Mouse (Mus musculus): ENCODE results near the gene Rfpl4b. TPM values are rescaled to one million over a fixed set of nuclear protein-coding genes. Genes with fewer than 3 reads are reported as not detected.
A peak's percentile ranks its signal among the peaks of the same experiment; 100 is the strongest.
"Not testable (repeated sequence)": the region's sequence is repeated elsewhere in the genome, so short reads cannot be mapped to it uniquely, and the experiment has no call there.

Rfpl4b gene
- not detected in 2 replicates for polyA plus RNA-seq (2016; fragmentation: Nextera tagmentation; extraction: Ambion mirVana)

DNA sequence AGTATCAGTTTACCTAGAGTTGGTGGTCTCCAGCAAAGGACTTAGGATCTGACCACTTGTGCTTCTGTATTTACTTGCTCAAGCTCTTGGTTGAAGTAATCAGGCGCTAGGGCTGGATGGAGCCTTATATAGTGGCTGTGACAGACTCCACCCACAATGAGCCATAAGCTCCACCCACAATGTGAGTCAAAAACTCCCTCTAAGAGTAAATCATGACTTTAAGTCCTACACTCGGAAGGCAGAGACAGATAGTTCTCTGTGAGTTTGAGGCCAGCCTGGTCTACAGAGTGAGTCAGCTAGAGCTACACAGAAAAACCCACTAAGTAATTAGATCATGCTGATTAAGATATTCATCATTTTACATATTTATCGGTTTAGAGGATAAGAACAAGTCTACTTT, at the start of gene Rfpl4b:
Gene Rfpl4b (minus strand): TSS at position 101 of the 400 bp plus-strand sequence.
- WGBS: 87% methylated on average over 3 of the region's 3 CpGs
- no peaks in the 10 kb centered on the region; the same call in 1 of the 2 replicates for H3K36me3 ChIP-seq (replicated peaks)
- H3K9me3 ChIP-seq: peaks cover 12% of the 10 kb centered on the region

DNA sequence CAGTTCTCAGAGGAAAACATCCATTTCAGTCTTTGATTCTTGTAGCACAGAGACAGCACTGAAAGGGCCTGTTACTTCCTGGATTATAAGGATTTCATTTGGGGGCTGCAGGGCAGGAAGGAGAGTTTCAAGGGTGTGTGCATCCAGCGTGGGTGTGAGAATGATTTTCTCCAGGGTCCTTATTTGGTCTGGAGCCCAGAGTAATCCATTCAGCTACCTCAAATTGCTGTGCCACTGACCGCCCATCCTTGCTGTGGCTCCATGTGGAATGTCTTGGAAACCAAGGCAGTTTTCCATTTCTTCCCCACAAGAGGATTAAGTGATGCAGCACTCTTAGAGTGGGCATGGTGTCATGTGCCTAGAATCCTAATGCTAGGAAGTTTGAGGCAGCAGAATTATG, 33.6 kb upstream of the Rfpl4b start:
- H3K9me3 ChIP-seq: no peaks in the 10 kb centered on the region
- no peak overlapping the region for H3K9ac ChIP-seq
- no peak overlapping the region for H3K4me2 ChIP-seq
- ATAC-seq (ENCODE audit: low FRiP score): no peak
- no peak overlapping the region for H3K4me3 ChIP-seq (replicated peaks)
- H3K4me1 ChIP-seq: no peaks in the 10 kb centered on the region
- 68% methylated on average over 2 of the region's 2 CpGs for WGBS
- no peaks in the 10 kb centered on the region for H3K36me3 ChIP-seq (replicated peaks)
- no peaks in the 10 kb centered on the region for H3K27me3 ChIP-seq
- no peak overlapping the region for H3K27ac ChIP-seq

More for the DNA sequence above, at the start of gene Rfpl4b:
- ATAC-seq (ENCODE audit: low FRiP score): no peak
- Histone ChIP-seq H3K4me3 (replicated peaks) (no peak within 1 kb of the TSS), H3K4me1 (no peaks in the 10 kb centered on the region), H3K27me3 (no peaks in the 10 kb centered on the region), H3K27ac (no peak within 1 kb of the TSS), H3K4me2 (no peak within 1 kb of the TSS), H3K9ac (no peak within 1 kb of the TSS)

DNA sequence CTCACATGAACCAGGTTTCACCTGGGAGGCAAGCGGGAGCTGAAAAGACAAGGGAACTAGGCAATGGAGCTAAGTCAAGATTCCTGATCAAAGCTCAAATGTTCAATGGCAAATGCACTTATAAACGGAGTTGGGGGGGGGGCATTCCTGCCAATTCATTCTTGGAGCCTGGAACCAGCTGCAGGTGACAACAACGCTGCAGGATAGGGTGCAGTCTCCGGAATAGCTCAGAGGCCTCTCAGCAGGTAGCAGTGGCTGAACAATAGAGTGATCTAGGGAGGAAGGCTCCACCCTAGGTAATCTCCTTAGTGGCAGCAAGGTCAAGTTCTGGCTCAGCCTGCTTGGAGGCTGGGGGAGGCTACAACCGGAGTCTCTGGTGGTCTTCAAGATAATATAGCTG, 28.4 kb upstream of the Rfpl4b start:
- not testable (repeated sequence) for H3K9ac ChIP-seq; H3K36me3 ChIP-seq (replicated peaks); H3K9me3 ChIP-seq; H3K27ac ChIP-seq; H3K4me1 ChIP-seq; H3K4me2 ChIP-seq; H3K27me3 ChIP-seq; ATAC-seq (ENCODE audit: low FRiP score); H3K4me3 ChIP-seq (replicated peaks)
- WGBS: 46% methylated on average over 5 of the region's 5 CpGs

DNA sequence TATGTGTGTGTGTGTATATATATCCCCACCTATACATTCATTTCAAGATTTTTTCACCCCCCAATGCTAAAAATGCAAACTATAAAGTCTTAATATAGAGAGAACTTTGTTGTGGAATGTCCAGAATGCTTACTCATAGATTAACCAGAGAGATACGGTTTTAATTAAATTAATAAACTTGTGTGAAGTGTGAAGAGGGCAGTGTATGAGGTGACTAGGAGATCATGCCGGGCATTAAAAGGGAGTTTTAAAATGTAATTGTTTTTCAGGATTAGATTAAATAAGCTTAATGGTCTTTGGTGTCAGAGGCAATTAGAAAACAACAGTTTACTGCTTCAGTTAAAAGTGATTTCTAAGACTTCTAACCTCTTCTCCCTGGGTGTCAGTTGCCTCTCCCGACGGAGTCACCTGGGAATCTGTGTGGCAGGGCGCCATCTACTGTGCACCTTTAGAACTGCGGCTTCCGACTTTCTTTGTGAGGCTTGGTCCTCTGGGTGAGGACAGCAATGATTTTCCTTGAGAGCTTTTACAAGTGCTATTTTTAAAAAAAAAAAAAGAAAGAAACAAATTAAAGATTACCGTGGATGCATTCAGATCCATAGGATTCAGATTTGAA, 27.4 kb upstream of the Rfpl4b start:
- no peak overlapping the region for H3K4me2 ChIP-seq

DNA sequence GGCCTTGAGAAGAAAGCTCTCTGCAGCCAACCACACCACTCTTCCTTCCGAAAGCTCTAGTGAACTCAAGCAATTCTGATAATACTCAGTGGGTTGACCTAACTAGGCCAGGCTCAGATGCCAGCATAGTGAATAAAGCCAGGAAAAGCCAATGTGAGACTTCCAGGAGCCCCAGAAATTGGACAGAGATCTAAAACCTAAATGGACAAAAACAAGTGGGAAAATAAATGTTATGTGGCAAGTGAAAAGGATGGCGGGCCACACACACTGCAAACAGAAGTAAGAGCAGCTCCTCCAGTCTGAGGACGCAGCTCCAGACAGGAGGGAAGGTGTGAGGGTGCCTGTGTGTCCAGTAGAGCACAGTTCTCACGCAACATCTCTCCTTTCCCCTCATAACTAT, 26.7 kb upstream of the Rfpl4b start:
- H3K9ac ChIP-seq: no peak overlapping the region
- H3K4me1 ChIP-seq: no peaks in the 10 kb centered on the region
- H3K27ac ChIP-seq: no peak overlapping the region
- no peak overlapping the region for H3K4me2 ChIP-seq
- no peaks in the 10 kb centered on the region for H3K9me3 ChIP-seq
- no peak for ATAC-seq (ENCODE audit: low FRiP score)
- no peaks in the 10 kb centered on the region for H3K27me3 ChIP-seq
- 91% methylated on average over 4 of the region's 4 CpGs for WGBS
- no peaks in the 10 kb centered on the region for H3K36me3 ChIP-seq (replicated peaks)
- H3K4me3 ChIP-seq (replicated peaks): no peak overlapping the region

More for the DNA sequence above, 27.4 kb upstream of the Rfpl4b start:
- Histone ChIP-seq H3K27me3 (no peaks in the 10 kb centered on the region), H3K9ac (no peak overlapping the region), H3K4me3 (replicated peaks) (no peak overlapping the region), H3K4me1 (no peaks in the 10 kb centered on the region), H3K27ac (no peak overlapping the region), H3K9me3 (no peaks in the 10 kb centered on the region), H3K36me3 (replicated peaks) (no peaks in the 10 kb centered on the region)
- WGBS: 16% methylated on average over 8 of the region's 8 CpGs
- peak; percentile 27 for ATAC-seq (ENCODE audit: low FRiP score)

DNA sequence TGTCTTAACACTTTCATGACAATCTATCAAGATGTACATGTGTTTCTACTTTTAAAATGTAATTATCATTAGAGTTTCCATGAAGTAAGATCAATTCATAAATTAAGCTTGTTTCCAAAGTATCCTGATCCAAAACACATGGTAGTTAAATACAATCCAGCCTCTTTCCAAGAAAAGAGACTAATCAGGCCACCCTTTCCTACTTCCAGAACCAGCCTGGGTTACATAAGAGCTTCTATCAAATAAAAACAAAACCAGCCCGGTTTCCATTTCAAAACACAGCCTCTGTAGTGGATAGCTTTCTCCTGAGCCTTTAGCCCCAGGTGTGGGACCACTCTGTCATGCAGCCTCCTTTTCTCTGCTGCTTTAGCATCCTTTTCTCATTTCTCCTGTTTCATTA, 2.2 kb upstream of the Rfpl4b start:
- Histone ChIP-seq H3K27me3 (no peaks in the 10 kb centered on the region), H3K4me1 (no peaks in the 10 kb centered on the region)

DNA sequence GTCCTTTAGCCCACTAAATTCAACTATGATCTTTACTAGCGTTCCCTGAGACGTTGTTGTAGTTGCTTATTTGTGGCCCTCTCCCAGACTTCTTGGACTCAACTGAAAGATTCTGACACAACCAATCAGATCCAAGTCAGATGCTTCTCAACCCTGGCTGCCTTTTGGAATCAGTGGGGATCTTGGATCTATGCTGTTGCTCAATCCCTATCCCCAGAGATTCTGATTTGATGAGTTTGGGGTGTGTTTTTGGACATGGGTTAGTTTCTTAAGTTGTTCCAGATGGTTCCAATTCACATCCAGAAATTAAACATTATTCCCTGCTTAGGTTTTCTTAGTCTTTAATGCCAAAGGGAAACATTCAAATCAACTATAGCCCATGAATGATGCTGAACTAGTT, 15.5 kb downstream of the Rfpl4b start:
- 95% methylated on average over 2 of the region's 2 CpGs for WGBS
- Histone ChIP-seq H3K9ac (no peak overlapping the region), H3K27me3 (no peaks in the 10 kb centered on the region), H3K4me3 (replicated peaks) (no peak overlapping the region), H3K4me2 (no peak overlapping the region), H3K4me1 (no peaks in the 10 kb centered on the region), H3K27ac (no peak overlapping the region), H3K36me3 (replicated peaks) (no peaks in the 10 kb centered on the region), H3K9me3 (no peaks in the 10 kb centered on the region)
- no peak for ATAC-seq (ENCODE audit: low FRiP score)

More for the DNA sequence above, 2.2 kb upstream of the Rfpl4b start:
- Histone ChIP-seq H3K9ac (no peak overlapping the region), H3K36me3 (replicated peaks) (no peaks in the 10 kb centered on the region; the same call in 1 of the 2 replicates), H3K9me3 (peaks cover 16% of the 10 kb centered on the region), H3K4me3 (replicated peaks) (no peak overlapping the region), H3K27ac (no peak overlapping the region), H3K4me2 (no peak overlapping the region)
- WGBS: 56% methylated on average over 1 of the region's 1 CpGs
- ATAC-seq (ENCODE audit: low FRiP score): no peak

DNA sequence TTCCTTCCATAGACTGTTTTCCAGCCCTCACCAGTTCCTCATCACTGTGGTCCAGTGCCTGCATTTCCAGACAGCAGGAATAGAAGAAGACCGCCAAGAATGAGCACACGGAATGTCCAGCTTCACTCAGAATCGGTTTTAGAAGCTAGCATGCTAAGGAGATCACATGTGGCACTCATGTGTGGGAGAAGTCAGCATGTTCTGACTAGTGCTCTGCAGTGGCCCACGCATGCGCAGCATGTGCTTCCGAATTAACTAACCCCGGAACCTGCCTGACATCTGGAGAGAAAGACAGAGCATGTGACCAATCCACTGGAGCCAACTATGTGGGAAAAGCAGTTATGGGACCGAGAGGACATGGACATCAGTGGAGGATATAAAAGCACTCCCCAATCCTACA, 17.5 kb downstream of the Rfpl4b start:
- ATAC-seq (ENCODE audit: low FRiP score): no peak
- Histone ChIP-seq H3K27me3 (no peaks in the 10 kb centered on the region), H3K27ac (no peak overlapping the region), H3K9me3 (no peaks in the 10 kb centered on the region), H3K4me3 (replicated peaks) (no peak overlapping the region), H3K9ac (no peak overlapping the region), H3K4me2 (no peak overlapping the region), H3K36me3 (replicated peaks) (no peaks in the 10 kb centered on the region), H3K4me1 (no peaks in the 10 kb centered on the region)
- 95% methylated on average over 8 of the region's 8 CpGs for WGBS

DNA sequence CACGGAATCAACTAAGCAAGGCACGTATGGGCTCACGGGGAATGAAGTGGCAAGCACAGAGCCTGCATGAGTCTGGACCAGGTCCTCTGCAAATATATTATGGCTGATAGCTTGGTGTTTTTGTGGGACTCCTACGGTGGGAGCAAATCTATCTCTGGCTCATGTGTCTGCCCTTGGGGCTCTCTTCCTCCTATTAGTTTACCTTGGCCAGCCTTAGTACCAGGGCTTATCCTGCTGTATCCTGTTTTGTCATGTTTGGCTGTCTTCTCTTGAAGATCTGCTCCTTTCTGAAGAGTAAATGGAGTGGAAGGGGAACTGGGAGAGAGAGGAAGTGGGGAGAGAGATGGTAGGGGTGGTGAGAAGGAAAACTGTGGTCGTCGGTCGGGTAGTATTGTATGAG, 18.3 kb downstream of the Rfpl4b start:
- no peaks in the 10 kb centered on the region for H3K4me1 ChIP-seq
- no peak for ATAC-seq (ENCODE audit: low FRiP score)
- H3K4me3 ChIP-seq (replicated peaks): no peak overlapping the region
- no peaks in the 10 kb centered on the region for H3K27me3 ChIP-seq
- no peak overlapping the region for H3K27ac ChIP-seq
- H3K9me3 ChIP-seq: no peaks in the 10 kb centered on the region
- H3K9ac ChIP-seq: no peak overlapping the region
- 94% methylated on average over 7 of the region's 7 CpGs for WGBS
- no peaks in the 10 kb centered on the region for H3K36me3 ChIP-seq (replicated peaks)
- H3K4me2 ChIP-seq: no peak overlapping the region

DNA sequence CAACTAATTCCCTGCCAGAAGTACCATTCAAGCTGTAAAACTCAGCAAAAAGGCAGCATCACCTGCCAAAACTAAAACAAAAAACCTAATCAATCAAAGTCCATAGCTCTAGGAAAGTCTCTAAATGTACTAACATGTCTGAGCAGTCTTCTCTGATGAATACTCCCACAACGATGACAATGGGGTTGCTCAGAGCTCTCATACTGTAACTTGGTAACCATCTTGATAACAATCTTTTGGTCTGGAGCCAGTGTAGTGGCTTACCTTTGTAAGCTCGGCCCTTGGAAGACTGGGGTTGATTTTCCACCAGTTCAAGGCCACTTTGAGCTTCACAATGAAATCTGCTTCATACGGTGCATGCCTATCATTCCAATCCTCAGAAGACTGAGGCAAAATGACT, 33.0 kb downstream of the Rfpl4b start:
- no peaks in the 10 kb centered on the region for H3K4me1 ChIP-seq
- ATAC-seq (ENCODE audit: low FRiP score): no peak
- WGBS: 75% methylated on average over 3 of the region's 3 CpGs
- no peak overlapping the region for H3K4me3 ChIP-seq (replicated peaks)
- H3K27ac ChIP-seq: no peak overlapping the region
- H3K27me3 ChIP-seq: no peaks in the 10 kb centered on the region
- no peaks in the 10 kb centered on the region for H3K9me3 ChIP-seq
- no peak overlapping the region for H3K9ac ChIP-seq
- H3K4me2 ChIP-seq: no peak overlapping the region
- no peaks in the 10 kb centered on the region for H3K36me3 ChIP-seq (replicated peaks)

Other genes starting within 250 kb of the Rfpl4b start
- gene Lama4, start 143.7 kb upstream of the Rfpl4b start, polyA plus RNA-seq (2016; fragmentation: Nextera tagmentation; extraction: Ambion mirVana): 16.4 and 20.4 TPM in 2 replicates

Measured in forebrain, embryonic 12.5 days (tissue).